Mouse (Mus musculus): ENCODE data around the gene Ubb.

Gene Ubb

DNA sequence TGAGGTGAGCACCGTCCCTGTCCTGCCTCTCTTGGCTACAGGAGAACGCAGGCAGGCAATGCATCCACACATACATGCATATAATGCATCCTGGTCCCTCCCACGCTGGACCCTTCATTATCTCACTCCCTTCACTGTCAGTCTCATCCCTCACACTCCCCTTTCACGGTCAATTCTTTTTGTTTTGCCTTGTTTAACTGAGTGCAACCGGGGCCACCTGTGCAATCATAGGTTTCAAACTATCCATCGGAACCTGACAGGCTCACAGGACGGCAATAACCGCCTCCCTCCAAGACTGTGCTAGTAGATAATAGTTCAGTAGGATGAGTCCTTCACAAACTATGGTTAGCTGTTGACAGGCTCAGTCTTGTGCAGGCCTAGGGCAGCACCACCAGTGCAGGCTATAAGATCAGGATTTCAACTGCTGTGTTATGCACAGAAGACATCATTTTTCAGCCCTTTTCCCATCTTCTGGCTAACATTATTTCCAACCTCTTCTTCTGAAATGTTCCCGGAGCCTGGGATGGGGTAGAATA, 33.8 kb downstream of the Ubb start:
- no peak for DNase-seq

DNA sequence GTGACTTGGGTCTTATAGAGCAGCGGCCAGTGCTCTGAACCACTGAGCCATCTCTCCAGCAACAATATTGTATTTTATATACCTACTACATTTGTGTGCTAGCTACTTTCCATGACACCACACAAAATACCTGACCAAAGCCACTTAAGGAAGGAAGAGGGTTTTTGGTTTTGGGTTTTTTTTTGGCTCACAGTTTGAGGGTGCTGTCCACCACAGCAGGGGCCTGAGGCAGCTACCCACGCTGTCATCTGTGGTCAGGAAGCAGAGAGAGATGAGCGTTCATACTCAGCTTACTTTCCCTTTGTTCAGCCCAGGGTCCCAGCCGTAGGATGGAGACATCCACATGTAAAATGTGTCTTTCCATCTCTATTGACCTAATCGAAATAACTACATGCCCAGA, 36.1 kb downstream of the Ubb start:
- DNase-seq = no peak

DNA sequence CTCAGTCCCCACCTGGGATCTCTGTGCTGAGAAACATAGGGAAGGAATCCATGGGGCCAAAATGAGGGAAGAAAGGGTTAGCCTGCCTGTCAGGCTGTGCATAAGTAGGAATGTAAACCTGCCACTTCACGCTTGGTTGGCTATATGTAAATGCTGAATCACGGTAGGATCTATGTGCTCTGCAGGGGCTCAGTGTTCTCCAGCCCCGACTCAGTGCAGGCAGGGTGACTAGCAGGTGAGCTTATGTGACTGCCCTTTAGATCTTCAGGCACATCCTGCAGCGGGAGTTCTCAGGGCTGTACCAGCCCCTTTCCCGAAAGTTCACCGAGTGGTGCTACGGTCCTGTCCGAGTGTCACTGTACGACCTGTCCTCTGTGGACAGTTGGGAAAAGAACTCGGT, 38.4 kb downstream of the Ubb start:
- DNase-seq = no peak

DNA sequence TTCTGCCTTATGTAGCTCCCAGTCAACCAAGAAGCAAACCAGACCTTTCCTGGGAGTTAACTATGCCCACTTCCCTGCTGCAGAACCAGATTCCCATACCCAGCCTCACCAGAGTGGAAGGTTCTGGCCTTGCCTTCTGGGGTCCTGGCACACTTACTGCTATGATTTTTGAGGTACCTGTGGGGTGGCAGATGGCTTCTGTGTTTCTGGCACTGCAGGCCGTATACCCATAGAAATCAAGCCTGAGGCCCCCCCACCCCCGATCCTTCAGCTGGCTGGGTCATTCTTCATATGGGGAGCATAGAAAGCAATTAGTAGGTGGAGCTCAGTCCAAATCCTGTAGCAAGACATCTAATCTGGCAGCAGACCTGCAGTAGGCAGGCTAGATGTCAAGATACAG, 40.1 kb downstream of the Ubb start:
- DNase-seq = no peak

DNA sequence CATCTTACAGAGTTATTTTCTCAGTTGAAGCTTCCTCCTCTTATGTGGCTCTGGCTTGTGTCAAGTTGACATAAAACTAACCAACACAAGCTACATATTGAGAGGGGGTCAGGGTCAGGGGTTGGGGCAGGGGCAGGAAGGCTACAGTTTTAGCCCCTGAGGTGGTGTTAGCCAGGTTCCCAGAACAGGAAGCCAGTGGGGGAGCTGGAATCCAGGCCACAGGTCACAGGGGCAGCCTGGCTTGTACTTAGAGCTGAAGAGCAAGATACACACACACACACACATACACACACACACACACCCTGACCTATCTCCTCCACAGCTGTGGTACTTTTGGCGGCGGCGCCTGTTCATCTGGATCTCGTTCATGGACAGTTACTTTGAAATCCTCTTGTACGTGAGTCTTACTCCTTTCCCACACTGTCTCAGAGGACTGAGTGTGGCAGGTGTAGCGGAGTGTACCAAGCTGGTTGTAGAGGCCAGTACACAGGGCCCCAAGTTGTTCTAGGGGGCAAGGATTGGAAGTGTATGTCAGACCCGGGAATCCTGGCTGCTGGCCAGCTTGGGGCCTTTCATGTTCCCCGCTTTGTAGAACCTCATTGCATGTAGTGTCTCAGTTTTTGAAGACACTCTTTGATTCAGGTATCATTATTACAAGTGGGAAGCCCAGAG, 41.1 kb downstream of the Ubb start:
- no peak for DNase-seq

DNA sequence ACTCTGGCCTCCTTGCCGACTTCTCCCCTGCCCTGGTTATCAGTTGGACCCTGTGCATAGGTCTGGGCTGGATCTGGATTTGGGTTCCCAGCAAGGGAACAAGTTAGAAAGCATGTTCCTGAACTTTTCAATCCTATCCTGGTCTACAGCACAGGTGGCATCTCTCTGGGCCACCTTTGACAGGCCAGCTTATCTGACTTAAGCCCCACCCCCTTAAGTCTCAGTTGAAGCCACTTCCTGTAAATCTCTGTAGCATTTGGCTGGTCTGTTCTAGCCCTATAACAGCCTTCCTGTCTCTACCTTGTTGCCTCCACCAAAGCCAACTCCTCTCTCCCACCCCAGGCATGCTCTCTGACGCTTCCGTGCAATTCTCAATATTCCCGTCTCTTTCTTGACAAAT, 47.6 kb downstream of the Ubb start:
- no peak for DNase-seq

DNA sequence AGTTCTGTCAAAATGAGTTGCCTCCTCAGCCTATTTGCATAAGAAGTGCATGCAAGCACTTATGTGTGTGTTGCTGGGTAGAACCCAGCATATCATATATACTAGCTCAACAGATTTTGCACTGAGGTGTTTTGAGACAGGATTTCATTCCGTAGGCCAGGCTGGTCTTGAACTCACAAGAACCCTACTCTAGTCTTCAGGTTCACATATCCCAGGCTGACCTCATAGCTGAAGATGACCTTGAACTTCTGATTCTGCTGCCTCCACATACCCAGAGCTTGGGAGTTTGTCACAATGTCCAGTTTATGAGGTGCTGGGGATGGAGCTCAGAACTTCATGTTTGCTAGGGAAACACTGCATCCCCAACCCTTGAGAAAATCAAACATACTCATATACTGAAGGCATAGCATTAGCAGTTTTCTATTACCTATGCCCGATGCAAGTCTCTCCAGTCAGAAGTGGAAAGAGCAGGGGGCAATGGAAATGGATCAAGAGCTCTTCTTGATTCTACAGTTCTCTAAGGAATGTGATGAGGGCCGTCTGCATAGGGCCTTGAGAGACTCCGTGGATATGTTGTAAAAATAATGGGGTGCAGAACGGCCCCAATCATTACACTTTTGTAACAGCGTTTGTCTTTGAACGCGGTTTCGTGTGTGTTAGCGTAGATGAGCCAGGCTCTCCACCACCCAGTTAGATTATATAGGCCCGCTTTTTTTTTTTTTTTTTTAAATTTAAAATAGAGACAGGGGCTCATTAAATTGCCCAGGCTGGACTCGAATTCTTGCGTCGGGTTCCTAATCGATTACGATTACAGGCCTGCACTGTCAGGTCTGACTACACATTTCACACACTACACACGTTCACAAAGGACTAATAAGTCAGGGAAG, 51.0 kb downstream of the Ubb start:
- no peak for DNase-seq

Measured in kidney, postnatal 4 days (tissue).